Mouse (Mus musculus) embryonic facial prominence, embryonic 11.5 days (tissue): Measurements from ENCODE around the gene Klhl21. TPM values are rescaled to one million over a fixed set of nuclear protein-coding genes. Genes with fewer than 3 reads are reported as not detected.
A peak's percentile ranks its signal among the peaks of the same experiment; 100 is the strongest.

Source experiments
- ATAC-seq: fragments of 200-750 bp; cut with Nextera tagmentation; replicated peaks from 2 replicates; pipeline ENCODE4 v1.8.0; 2017; ENCODE audit warnings: low read depth; ENCODE audit not compliant: insufficient number of reproducible peaks, low FRiP score, low TSS enrichment
- DNase-seq: peaks from one replicate; pipeline ENCODE4 v3.0.0-alpha.2; 2015; ENCODE audit warnings: low spot score
- H3K27ac ChIP-seq: fragments of 300-500 bp; sonication (generic); replicated peaks from 2 replicates; pipeline ENCODE4 v1.5.1; 2014; ENCODE audit warnings: mild to moderate bottlenecking, low read depth, low read length, control low read depth
- H3K27me3 ChIP-seq: fragments of 300-500 bp; sonication (generic); 2 replicates; pipeline ENCODE4 v1.6.1; 2014; ENCODE audit warnings: mild to moderate bottlenecking, low read length, moderate library complexity, mixed read lengths; ENCODE audit not compliant: control insufficient read depth, insufficient read depth
- H3K36me3 ChIP-seq: fragments of 300-500 bp; sonication (generic); replicated peaks from 2 replicates; pipeline ENCODE4 v1.6.1; 2014; ENCODE audit warnings: low read depth, mild to moderate bottlenecking, low read length, moderate library complexity, mixed read lengths; ENCODE audit not compliant: control insufficient read depth, insufficient read depth
- H3K4me1 ChIP-seq: fragments of 300-500 bp; sonication (generic); 2 replicates; pipeline ENCODE4 v1.6.1; 2014; ENCODE audit warnings: low read length, mixed read lengths; ENCODE audit not compliant: control insufficient read depth, insufficient read depth
- H3K4me2 ChIP-seq: fragments of 300-500 bp; sonication (generic); 2 replicates; pipeline ENCODE4 v1.6.1; 2014; ENCODE audit warnings: low read depth, mild to moderate bottlenecking, control low read depth, low read length, moderate library complexity
- H3K4me3 ChIP-seq: fragments of 300-500 bp; sonication (generic); 2 replicates; pipeline ENCODE4 v1.5.1; 2014; ENCODE audit warnings: low read depth, low read length, control low read depth
- H3K9ac ChIP-seq: fragments of 300-500 bp; sonication (generic); replicated peaks from 2 replicates; pipeline ENCODE4 v1.6.1; 2014; ENCODE audit warnings: mild to moderate bottlenecking, control low read depth, low read length
- H3K9me3 ChIP-seq: fragments of 300-500 bp; sonication (generic); replicated peaks from 2 replicates; pipeline ENCODE4 v1.6.1; 2016; ENCODE audit warnings: mild to moderate bottlenecking, low read length, inconsistent platforms, mixed read lengths; ENCODE audit not compliant: control insufficient read depth
- WGBS: fragments of 180-500 bp; shearing (Covaris S2); extraction: QIAGEN DNeasy Blood & Tissue Kit; methylation state at CpG from one replicate; pipeline ENCODE4 v1.1.7; 2014; 5-methylcytosine and 5-hydroxymethylcytosine counted together
- polyA plus RNA-seq: library from polyadenylated mRNA; unstranded; fragments of >200 nt; fragmentation: Nextera tagmentation; extraction: Ambion mirVana; gene quantifications from 2 replicates; pipeline ENCODE4 v1.2.1, GENCODE M21; 2014

Gene Klhl21
- polyA plus RNA-seq, 1 experiment from 2014 or later = 3.2 TPM

DNA sequence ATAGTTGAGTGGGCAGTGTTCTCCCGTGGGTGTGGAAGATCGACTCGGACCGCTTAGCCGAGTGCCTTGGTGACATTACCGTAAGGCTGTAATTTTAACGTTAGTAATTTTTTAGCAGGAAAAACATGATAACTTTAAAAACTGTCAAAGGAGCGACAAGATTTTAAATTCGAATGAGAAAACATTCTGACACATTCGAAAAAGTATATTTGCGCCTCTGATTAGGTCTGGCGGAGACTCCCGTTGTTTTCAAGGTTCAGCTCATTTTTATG lies 11.7 kb upstream of the Klhl21 start:
- 7% methylated on average over 13 of the region's 13 CpGs for WGBS
- H3K27ac ChIP-seq = peak overlapping the region; percentile 72
- H3K4me2 ChIP-seq = peak overlapping the region; percentile 68
- H3K4me3 ChIP-seq = peak overlapping the region; percentile 100
- no peaks in the 10 kb centered on the region for H3K9me3 ChIP-seq
- H3K36me3 ChIP-seq = peaks cover 5% of the 10 kb centered on the region
- H3K27me3 ChIP-seq = no peaks in the 10 kb centered on the region
- peaks cover 4% of the 10 kb centered on the region for H3K4me1 ChIP-seq
- ATAC-seq (no peak), DNase-seq (no peak)
- peak overlapping the region; percentile 76 for H3K9ac ChIP-seq

DNA sequence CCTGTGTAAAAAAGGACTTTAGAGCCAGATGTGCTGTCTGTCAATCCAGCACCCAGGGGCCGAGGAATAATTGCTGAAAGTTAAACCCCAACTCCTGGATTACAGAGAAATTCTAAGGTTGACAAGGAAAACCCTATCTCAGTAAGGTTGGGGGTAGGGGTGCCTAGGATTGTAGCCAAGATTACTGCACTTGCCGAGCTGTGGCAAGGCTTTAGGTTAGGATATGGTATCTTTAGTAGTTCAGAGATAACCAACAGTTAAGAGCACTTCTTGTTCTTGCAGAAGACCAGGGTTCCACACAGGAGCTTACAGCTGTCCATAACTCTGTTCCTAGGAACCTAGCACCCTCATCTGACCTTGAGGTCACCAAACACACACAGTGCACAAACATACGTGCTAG lies 10.9 kb upstream of the Klhl21 start:
- H3K4me1 ChIP-seq = peaks cover 4% of the 10 kb centered on the region
- no peaks in the 10 kb centered on the region for H3K9me3 ChIP-seq
- H3K27me3 ChIP-seq = no peaks in the 10 kb centered on the region
- H3K4me2 ChIP-seq = no peak overlapping the region
- H3K27ac ChIP-seq = no peak overlapping the region
- no peak for DNase-seq
- no peaks in the 10 kb centered on the region; the same call in 1 of the 2 replicates for H3K36me3 ChIP-seq
- 0 out of 2 replicates have a peak overlapping the region, but pooled peaks have one; percentile 5 for H3K4me3 ChIP-seq
- WGBS = 67% methylated on average over 3 of the region's 3 CpGs
- ATAC-seq = no peak
- H3K9ac ChIP-seq = no peak overlapping the region

DNA sequence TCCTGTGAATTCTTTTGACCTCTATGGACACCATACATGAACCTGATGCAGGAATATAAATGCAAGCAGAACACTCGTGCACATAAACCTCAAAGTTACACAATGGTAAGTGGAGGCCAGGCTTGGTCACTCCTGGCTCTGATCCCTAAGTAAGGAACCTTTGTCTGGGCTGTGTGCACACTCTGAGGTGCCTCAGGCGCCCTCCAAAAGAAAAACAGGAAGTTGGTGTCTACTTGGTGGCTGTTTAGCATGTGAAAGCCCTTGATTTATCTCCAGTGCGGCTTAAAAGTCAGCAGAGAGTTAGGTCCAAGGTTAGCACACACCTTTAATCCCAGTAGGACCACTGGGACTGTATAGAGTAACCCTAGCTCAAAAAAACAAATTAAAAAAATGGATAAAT lies 9.1 kb upstream of the Klhl21 start:
- DNase-seq (no peak), ATAC-seq (no peak)
- Histone ChIP-seq H3K4me3 (no peak overlapping the region), H3K4me2 (no peak overlapping the region), H3K27ac (no peak overlapping the region), H3K9ac (no peak overlapping the region), H3K36me3 (no peaks in the 10 kb centered on the region), H3K4me1 (peaks cover under 1% of the 10 kb centered on the region; the same call in 1 of the 2 replicates), H3K27me3 (no peaks in the 10 kb centered on the region), H3K9me3 (no peaks in the 10 kb centered on the region)
- WGBS = 39% methylated on average over 3 of the region's 3 CpGs

DNA sequence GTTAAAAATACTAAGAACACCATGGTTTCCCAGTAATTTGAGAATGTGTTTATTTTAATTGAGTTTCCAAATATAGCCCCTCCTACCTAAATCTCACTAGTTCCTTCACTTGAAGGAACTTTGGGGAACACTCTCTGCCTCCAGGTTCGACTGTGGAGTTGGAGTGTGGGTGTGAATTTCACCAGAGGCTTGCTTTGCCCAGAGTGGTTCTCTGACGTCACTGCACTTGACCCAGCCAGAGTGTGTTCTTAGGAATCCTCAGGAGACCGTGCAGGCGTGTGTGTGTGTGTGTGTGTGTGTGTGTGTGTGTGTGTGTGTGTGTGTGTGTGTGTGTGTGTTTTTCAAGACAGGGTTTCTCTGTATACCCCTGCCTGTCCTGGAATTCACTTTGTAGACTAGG lies 7.7 kb upstream of the Klhl21 start:
- H3K36me3 ChIP-seq = no peaks in the 10 kb centered on the region
- WGBS = 47% methylated on average over 4 of the region's 4 CpGs
- no peak overlapping the region for H3K27ac ChIP-seq
- no peaks in the 10 kb centered on the region for H3K27me3 ChIP-seq
- H3K4me3 ChIP-seq = no peak overlapping the region
- no peak overlapping the region for H3K9ac ChIP-seq
- H3K4me2 ChIP-seq = no peak overlapping the region
- DNase-seq (no peak), ATAC-seq (no peak)
- H3K4me1 ChIP-seq = no peaks in the 10 kb centered on the region
- no peaks in the 10 kb centered on the region for H3K9me3 ChIP-seq

DNA sequence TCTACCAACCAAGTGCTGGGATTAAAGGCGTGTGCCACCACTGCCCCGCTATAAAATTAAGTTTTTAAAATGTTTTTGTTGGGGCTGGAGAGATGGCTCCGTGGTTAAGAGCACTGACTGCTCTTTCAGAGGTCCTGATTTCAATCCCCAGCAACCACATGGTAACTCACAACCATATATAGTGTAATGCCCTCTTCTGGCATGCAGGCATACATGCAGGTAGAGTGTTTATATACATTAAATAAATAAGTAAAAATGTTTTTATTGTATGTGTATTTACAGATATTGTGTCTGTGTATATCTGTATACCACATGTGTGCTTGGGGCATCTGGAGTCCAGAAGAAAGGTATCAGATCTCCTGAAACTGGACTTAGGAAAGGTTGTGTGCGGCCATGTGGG lies 7.3 kb upstream of the Klhl21 start:
- Histone ChIP-seq H3K27me3 (no peaks in the 10 kb centered on the region), H3K4me3 (no peak overlapping the region), H3K9me3 (no peaks in the 10 kb centered on the region), H3K4me1 (no peaks in the 10 kb centered on the region), H3K4me2 (no peak overlapping the region), H3K9ac (no peak overlapping the region), H3K36me3 (no peaks in the 10 kb centered on the region), H3K27ac (no peak overlapping the region)
- ATAC-seq (no peak), DNase-seq (no peak)
- WGBS = 69% methylated on average over 4 of the region's 4 CpGs

DNA sequence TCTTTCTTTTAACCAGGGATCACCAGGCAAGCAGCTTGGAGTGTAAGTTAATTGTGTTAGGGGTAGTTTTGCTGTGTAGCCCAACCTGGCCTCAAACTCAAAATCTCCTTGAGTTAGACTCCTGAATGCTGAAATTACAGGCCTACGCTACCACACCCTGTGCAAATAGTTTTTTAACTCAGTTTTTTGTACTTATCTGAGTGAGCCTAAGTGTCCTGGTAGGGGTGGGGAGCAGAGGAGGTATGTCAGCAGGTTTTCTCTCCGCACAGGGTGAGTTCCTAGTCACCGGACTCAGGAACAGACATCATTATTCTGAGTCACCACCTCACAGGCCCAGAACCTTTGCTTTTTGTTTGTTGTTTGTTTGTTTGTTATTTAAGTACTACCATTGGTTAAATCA lies 6.5 kb upstream of the Klhl21 start:
- 91% methylated on average over 3 of the region's 3 CpGs for WGBS
- Histone ChIP-seq H3K4me2 (no peak overlapping the region), H3K9ac (no peak overlapping the region), H3K9me3 (no peaks in the 10 kb centered on the region), H3K36me3 (no peaks in the 10 kb centered on the region), H3K27me3 (no peaks in the 10 kb centered on the region), H3K4me1 (no peaks in the 10 kb centered on the region), H3K4me3 (no peak overlapping the region), H3K27ac (no peak overlapping the region)
- no peak for DNase-seq
- ATAC-seq = no peak

DNA sequence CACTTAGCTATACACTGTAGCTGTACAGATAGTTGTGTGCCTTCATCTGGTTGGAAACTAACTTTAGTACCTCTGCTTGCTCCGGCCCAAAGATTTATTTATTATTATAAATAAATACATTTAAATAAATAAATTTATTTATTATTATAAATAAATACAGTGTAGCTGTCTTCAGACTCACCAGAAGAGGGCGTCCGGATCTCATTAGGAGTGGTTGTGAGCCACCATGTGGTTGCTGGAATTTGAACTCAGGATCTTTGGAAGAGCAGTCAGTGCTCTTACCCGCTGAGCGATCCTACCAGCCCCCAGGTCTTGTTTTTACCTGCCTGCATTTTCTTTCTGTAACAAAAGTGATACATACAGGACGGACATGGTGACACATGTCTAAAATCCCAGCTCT lies 2.5 kb upstream of the Klhl21 start:
- Histone ChIP-seq H3K4me2 (no peak overlapping the region), H3K27me3 (no peaks in the 10 kb centered on the region; the same call in 1 of the 2 replicates), H3K36me3 (no peaks in the 10 kb centered on the region), H3K9ac (no peak overlapping the region), H3K9me3 (no peaks in the 10 kb centered on the region), H3K4me3 (no peak overlapping the region), H3K4me1 (peaks cover 4% of the 10 kb centered on the region), H3K27ac (no peak overlapping the region)
- 78% methylated on average over 6 of the region's 6 CpGs for WGBS
- DNase-seq (no peak), ATAC-seq (no peak)

DNA sequence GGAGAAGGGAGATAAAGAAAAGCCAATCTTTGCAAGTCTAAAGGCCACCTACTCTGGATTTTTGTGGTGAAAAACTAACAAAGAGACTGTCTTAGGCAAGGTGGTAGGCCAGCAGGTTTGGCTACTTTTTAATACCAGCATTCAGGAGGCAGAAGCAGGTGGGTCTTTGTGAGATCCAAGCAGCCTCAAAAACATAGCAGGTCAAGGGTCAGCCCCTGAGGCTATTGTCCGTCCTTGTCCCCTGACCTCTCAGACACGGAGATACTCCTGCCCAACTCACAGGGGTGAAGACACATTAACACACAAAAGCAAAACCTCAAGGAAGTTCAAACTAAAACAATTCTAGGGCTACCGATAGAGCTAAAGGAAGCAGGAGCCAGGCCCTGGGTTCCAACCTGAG lies 1.8 kb upstream of the Klhl21 start:
- H3K9ac ChIP-seq = no peak overlapping the region
- peaks cover 4% of the 10 kb centered on the region for H3K4me1 ChIP-seq
- H3K27me3 ChIP-seq = no peaks in the 10 kb centered on the region; the same call in 1 of the 2 replicates
- no peaks in the 10 kb centered on the region for H3K36me3 ChIP-seq
- H3K4me3 ChIP-seq = no peak overlapping the region
- ATAC-seq (no peak), DNase-seq (no peak)
- H3K27ac ChIP-seq = no peak overlapping the region
- no peaks in the 10 kb centered on the region for H3K9me3 ChIP-seq
- WGBS = 17% methylated on average over 3 of the region's 3 CpGs
- H3K4me2 ChIP-seq = no peak overlapping the region
